Mouse (Mus musculus): ENCODE measurements around the gene Cib2.

Cib2 gene

GRCm38 (mm10) chr9:54499791-54500190 lies 60.2 kb downstream of the Cib2 start:
- no peak for DNase-seq (ENCODE audit: inconsistent age in 2 of 2, low spot score in 1 of 2)

- no peak for DNase-seq (ENCODE audit: inconsistent age in 2 of 2, low spot score in 1 of 2)
These were observed 60.7 kb downstream of the Cib2 start for GRCm38 (mm10) chr9:54499291-54499690.

All from adrenal gland, adult (tissue).